16 mouse cellular contexts compared by ENCODE assay signal in genomic region chrX:117390187-117390586, GRCm38 (mm10).
"Had no signal": no experiment of that assay in that cellular context is flagged by ENCODE, and none has a peak within 500 bp of the region (broad histone marks: within the 10 kb centered on the region; RNA-seq: fewer than 3 reads in every experiment).

No protein-coding gene starts in this region.

- H3K27ac ChIP-seq: neural tube, embryonic 13.5 days; neural tube, embryonic 15.5 days; stomach, embryonic 15.5 days; stomach, postnatal 0 days had no signal

- DNase-seq: retina, postnatal 1 day; right cerebral cortex, adult 18-20 months; right cerebral cortex, postnatal 14 days; right cerebral cortex, postnatal 25 days; right cerebral cortex, postnatal 4 days; spleen, adult 18-20 months; thymus, adult 18-20 months; thymus, adult 2 months; thymus, postnatal 14 days; thymus, postnatal 25 days; thymus, postnatal 36 days; thymus, postnatal 4 days had no signal

- H3K4me3 ChIP-seq: neural tube, embryonic 13.5 days; neural tube, embryonic 15.5 days; stomach, embryonic 15.5 days had no signal

- H3K27me3 ChIP-seq: neural tube, embryonic 13.5 days; neural tube, embryonic 15.5 days; stomach, embryonic 15.5 days had no signal

- H3K36me3 ChIP-seq: neural tube, embryonic 13.5 days; neural tube, embryonic 15.5 days; stomach, embryonic 15.5 days had no signal

- H3K9me3 ChIP-seq: neural tube, embryonic 13.5 days; neural tube, embryonic 15.5 days; stomach, embryonic 15.5 days had no signal

- H3K9ac ChIP-seq: neural tube, embryonic 13.5 days; neural tube, embryonic 15.5 days; stomach, embryonic 15.5 days had no signal

- H3K4me1 ChIP-seq: neural tube, embryonic 13.5 days; neural tube, embryonic 15.5 days; stomach, embryonic 15.5 days had no signal
